Mouse (Mus musculus): Measurements from ENCODE around the gene Anks4b.

DNA sequence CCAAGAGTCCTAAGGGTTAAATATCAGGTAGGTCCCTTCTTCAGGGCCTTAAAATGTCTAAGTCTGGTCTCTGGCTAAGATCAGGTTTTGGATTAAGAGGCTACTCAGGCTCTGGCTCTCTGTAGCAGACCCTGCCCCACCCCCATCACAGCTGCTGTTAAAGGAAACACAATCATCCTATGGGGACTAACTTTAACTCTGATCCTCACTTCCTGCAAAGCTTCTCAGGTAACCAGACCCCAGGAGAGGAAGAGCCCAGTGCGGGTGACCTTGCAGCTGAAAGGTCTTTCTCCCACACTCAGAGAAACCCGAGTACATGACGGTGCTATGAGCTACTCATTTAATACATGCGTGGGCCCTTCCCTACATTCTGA is 46.0 kb upstream of the Anks4b start:
- TF ChIP-seq CTCF (IDR thresholded peaks at IDR 0.05; ENCODE audit: control insufficient read depth, insufficient read depth, insufficient replicate concordance, low read depth, low read length) (no peak), POLR2A (IDR thresholded peaks at IDR 0.05; ENCODE audit: control insufficient read depth, low read depth, low read length) (no peak)

Data from testis, adult 2 months (tissue).